Mouse (Mus musculus) ES-Bruce4 (cell line): Measurements from ENCODE around the gene Agap1.

Source experiments
- CTCF ChIP-seq: IDR thresholded peaks from one replicate; pipeline ENCODE4 v1.8.1; 2011; ENCODE audit warnings: low read depth, low read length
- POLR2A ChIP-seq: IDR thresholded peaks from one replicate; pipeline ENCODE4 v1.8.1; 2011; ENCODE audit warnings: low read length; ENCODE audit not compliant: insufficient read depth

- TF ChIP-seq POLR2A, result no peak
- no peak for TF ChIP-seq CTCF
These were observed 122.4 kb downstream of the Agap1 start for GRCm38 (mm10) chr1:89576985-89577384.
